Mouse (Mus musculus) ES-E14 (cell line): ENCODE results near the gene AI413582.

Experiments used
- HCFC1 ChIP-seq: IDR thresholded peaks from 2 replicates; pipeline ENCODE4 v1.6.1; 2012; ENCODE audit warnings: low read length, inconsistent platforms, borderline replicate concordance; ENCODE audit not compliant: insufficient read depth
- MAFK ChIP-seq: IDR thresholded peaks from 2 replicates; pipeline ENCODE4 v1.6.1; 2014; ENCODE audit warnings: mild to moderate bottlenecking, low read depth, low read length, inconsistent platforms; ENCODE audit not compliant: insufficient read depth
- ZC3H11A ChIP-seq: IDR thresholded peaks from 2 replicates; pipeline ENCODE4 v1.6.1; 2012; ENCODE audit warnings: low read depth, mild to moderate bottlenecking, inconsistent platforms, low read length, borderline replicate concordance
- ZNF384 ChIP-seq: IDR thresholded peaks from 2 replicates; pipeline ENCODE4 v1.6.1; 2012; ENCODE audit warnings: low read depth, low read length, inconsistent platforms

GRCm38 (mm10) chr17:27586661-27587060, 21.1 kb upstream of the AI413582 start:
- no peak for TF ChIP-seq ZNF384
- TF ChIP-seq ZC3H11A, result no peak
- no peak for TF ChIP-seq HCFC1
- TF ChIP-seq MAFK, result no peak
